Mouse (Mus musculus) spleen, adult 2 months (tissue): ENCODE measurements around the gene B4galnt2.
"Not testable (repeated sequence)": the region's sequence is repeated elsewhere in the genome, so short reads cannot be mapped to it uniquely, and the experiment has no call there.

Experiments
- CTCF ChIP-seq: fragments of 200-500 bp; IDR thresholded peaks from 2 replicates; pipeline ENCODE4 v1.5.1; 2011; ENCODE audit warnings: mild to moderate bottlenecking, inconsistent platforms; ENCODE audit not compliant: insufficient read depth, insufficient read length, insufficient replicate concordance; ENCODE audit errors: extremely low read depth
- POLR2A ChIP-seq: fragments of 200-500 bp; IDR thresholded peaks from 2 replicates; pipeline ENCODE4 v1.6.1; 2011; ENCODE audit warnings: low read depth, low read length, inconsistent platforms

DNA sequence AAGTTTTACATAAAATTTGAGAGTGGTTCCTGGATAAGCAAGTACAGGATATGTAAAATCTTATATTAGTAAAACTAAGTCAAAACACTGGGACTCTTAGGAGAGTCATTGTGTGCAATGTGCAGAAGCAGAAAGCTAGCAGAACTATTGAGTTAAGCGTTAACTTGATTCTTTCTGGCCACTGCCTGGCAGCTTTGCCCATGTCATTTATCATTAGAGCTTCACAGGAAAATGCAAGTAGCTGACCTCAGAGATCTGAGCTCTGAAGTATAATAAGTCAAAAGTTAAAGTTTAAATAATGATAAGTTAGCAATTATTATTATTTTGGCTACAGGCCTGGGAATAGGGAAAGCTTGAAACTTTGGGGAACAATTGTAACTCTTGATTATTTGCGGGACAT, 34.8 kb downstream of the B4galnt2 start:
- not testable (repeated sequence) for TF ChIP-seq CTCF, POLR2A
